Mouse (Mus musculus): ENCODE measurements around the gene Ubxn2a. TPM values are rescaled to one million over a fixed set of nuclear protein-coding genes. Genes with fewer than 3 reads are reported as not detected.

Gene Ubxn2a
- polyA plus RNA-seq, 1 experiment from 2014 or later = 25.8 TPM

DNA sequence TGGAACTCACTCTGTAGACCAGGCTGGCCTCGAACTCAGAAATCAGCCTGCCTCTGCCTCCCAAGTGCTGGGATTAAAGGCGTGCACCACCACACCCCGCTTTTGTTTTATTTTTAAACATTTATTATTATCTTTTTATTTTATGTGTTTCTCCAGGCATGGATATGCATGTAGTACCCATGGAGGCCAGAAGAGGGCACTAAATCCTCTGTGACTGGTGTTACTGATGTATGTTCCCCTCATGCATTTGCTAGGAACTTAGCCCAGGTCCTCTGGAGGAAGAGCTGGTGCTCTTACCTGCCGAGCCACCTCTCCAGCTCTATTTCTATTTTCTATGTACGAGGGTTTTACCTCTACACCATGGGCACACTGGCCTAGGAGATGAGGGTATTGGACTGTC lies 51.3 kb downstream of the Ubxn2a start:
- WGBS = 96% methylated on average over 5 of the region's 5 CpGs
- no peak overlapping the region for H3K4me2 ChIP-seq (replicated peaks)
- no peaks in the 10 kb centered on the region for H3K9me3 ChIP-seq
- peaks cover 7% of the 10 kb centered on the region for H3K4me1 ChIP-seq
- H3K27me3 ChIP-seq = no peaks in the 10 kb centered on the region
- H3K9ac ChIP-seq = no peak overlapping the region
- peaks cover 62% of the 10 kb centered on the region for H3K36me3 ChIP-seq
- no peak overlapping the region for H3K27ac ChIP-seq
- H3K4me3 ChIP-seq = no peak overlapping the region
- ATAC-seq (ENCODE audit: low FRiP score, low read depth) = no peak

DNA sequence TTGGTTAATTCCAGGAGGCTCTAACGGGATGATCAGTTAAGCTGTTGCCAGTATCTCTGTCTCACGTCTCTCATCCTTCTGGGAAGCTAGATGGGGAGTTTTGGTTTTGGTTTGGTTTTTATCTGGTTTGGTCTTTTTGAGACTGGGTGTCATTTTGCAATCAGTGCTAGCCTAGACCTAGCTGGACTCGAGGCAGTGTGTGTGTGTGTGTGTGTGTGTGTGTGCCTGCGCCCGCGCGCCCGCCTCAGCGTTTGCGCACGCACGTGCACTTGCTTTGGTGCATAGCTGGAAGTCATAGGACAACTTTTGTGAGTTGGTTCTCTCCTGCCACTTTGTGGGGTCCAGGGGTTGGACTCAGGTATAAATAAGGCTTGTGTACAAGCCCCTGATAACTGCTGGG lies 63.8 kb downstream of the Ubxn2a start:
- Histone ChIP-seq H3K4me3 (peak overlapping the region; percentile 70), H3K9me3 (no peaks in the 10 kb centered on the region), H3K27ac (peak overlapping the region; percentile 76; the same call in 1 of the 2 replicates), H3K27me3 (no peaks in the 10 kb centered on the region; the same call in 1 of the 2 replicates), H3K36me3 (no peaks in the 10 kb centered on the region), H3K4me2 (replicated peaks) (peak overlapping the region; percentile 76), H3K9ac (peak overlapping the region; percentile 73), H3K4me1 (peaks cover 27% of the 10 kb centered on the region)
- WGBS = 0% methylated on average over 12 of the region's 12 CpGs
- no peak for ATAC-seq (ENCODE audit: low FRiP score, low read depth)

GRCm38 (mm10) chr12:4842890-4843597 lies 64.5 kb downstream of the Ubxn2a start, which contains the start of gene Wdcp:
Wdcp (plus strand) TSS chr12:4843303.
- Histone ChIP-seq H3K4me3 (peak within 1 kb of the TSS; percentile 78), H3K36me3 (no peaks in the 10 kb centered on the region), H3K9me3 (no peaks in the 10 kb centered on the region), H3K27me3 (no peaks in the 10 kb centered on the region; the same call in 1 of the 2 replicates), H3K9ac (peak within 1 kb of the TSS; percentile 73), H3K27ac (peak within 1 kb of the TSS; percentile 76; the same call in 1 of the 2 replicates), H3K4me1 (peaks cover 27% of the 10 kb centered on the region), H3K4me2 (replicated peaks) (peak within 1 kb of the TSS; percentile 90)
- under 1% methylated on average over 30 of the region's 30 CpGs for WGBS
- peak; percentile 91 for ATAC-seq (ENCODE audit: low FRiP score, low read depth)

DNA sequence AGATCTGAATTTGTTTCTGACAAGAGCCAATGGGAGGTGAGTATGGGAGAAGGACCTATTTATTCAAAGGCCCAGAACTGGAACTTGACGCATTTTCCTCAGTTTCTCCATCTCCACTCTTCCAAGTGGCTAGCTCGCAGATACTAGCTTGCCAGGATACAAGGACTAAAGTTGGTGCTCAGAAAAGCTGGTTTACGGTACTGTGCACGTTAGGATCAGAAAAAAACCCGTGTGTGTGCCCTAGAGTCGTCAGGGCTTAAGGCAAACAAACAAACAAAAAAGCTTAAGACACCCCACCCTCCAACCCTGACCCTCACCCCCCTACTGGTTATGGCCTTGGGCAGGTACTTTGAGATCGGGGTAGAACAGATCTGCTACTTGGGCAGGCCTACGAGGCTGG lies 65.0 kb downstream of the Ubxn2a start:
- Histone ChIP-seq H3K27me3 (no peaks in the 10 kb centered on the region; the same call in 1 of the 2 replicates), H3K4me3 (no peak overlapping the region), H3K9ac (no peak overlapping the region), H3K36me3 (0 out of 2 replicates have a peak, but pooled peaks cover 2% of the 10 kb centered on the region), H3K4me1 (peaks cover 27% of the 10 kb centered on the region), H3K27ac (no peak overlapping the region), H3K9me3 (no peaks in the 10 kb centered on the region), H3K4me2 (replicated peaks) (0 out of 2 replicates have a peak overlapping the region, but pooled peaks have one; percentile 90)
- 88% methylated on average over 8 of the region's 8 CpGs for WGBS
- ATAC-seq (ENCODE audit: low FRiP score, low read depth) = no peak

DNA sequence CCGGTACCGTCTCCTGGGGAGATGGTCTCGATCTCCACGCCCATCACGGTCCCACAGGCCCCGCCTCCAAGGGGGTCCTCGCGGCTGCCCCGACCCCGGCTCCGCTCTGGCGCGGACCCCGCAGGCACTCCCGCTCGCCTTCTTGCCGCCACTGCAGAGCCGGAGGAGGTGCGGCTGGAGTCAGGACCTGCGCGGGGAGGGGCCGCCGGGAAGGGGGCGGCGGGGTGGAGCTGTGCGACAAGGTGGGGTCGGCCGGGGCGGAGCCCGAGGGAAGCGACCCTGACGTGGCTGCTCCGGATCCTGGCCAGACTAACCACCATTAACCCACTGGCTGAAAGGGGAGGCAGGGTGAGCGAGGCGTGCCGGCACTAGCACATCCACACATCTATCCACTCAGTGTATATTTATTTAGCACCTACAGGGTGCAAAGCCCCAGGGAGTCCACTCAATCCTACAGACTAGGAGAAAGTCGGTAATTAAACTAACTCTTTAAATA lies 66.1 kb downstream of the Ubxn2a start, which contains the start of gene Fkbp1b:
Gene Fkbp1b, minus strand, starts transcription at position 200 of the 496 bp plus-strand sequence.
- Histone ChIP-seq H3K4me3 (peak within 1 kb of the TSS; percentile 78), H3K36me3 (0 out of 2 replicates have a peak, but pooled peaks cover 9% of the 10 kb centered on the region), H3K9me3 (no peaks in the 10 kb centered on the region), H3K4me2 (replicated peaks) (peak within 1 kb of the TSS; percentile 90), H3K9ac (peak within 1 kb of the TSS; percentile 83), H3K27me3 (no peaks in the 10 kb centered on the region; the same call in 1 of the 2 replicates), H3K27ac (no peak within 1 kb of the TSS), H3K4me1 (peaks cover 27% of the 10 kb centered on the region)
- under 1% methylated on average over 31 of the region's 37 CpGs for WGBS
- ATAC-seq (ENCODE audit: low FRiP score, low read depth) = peak; percentile 74

GRCm38 (mm10) chr12:4840741-4841140 lies 66.8 kb downstream of the Ubxn2a start:
- 0 out of 2 replicates have a peak, but pooled peaks cover 9% of the 10 kb centered on the region for H3K36me3 ChIP-seq
- H3K27me3 ChIP-seq = no peaks in the 10 kb centered on the region; the same call in 1 of the 2 replicates
- ATAC-seq (ENCODE audit: low FRiP score, low read depth) = peak; percentile 4; the same call in 1 of the 2 replicates
- H3K4me1 ChIP-seq = peaks cover 27% of the 10 kb centered on the region
- H3K4me2 ChIP-seq (replicated peaks) = peak overlapping the region; percentile 90
- H3K27ac ChIP-seq = no peak overlapping the region
- H3K4me3 ChIP-seq = peak overlapping the region; percentile 78
- peak overlapping the region; percentile 83 for H3K9ac ChIP-seq
- no peaks in the 10 kb centered on the region for H3K9me3 ChIP-seq
- under 1% methylated on average over 11 of the region's 11 CpGs for WGBS

DNA sequence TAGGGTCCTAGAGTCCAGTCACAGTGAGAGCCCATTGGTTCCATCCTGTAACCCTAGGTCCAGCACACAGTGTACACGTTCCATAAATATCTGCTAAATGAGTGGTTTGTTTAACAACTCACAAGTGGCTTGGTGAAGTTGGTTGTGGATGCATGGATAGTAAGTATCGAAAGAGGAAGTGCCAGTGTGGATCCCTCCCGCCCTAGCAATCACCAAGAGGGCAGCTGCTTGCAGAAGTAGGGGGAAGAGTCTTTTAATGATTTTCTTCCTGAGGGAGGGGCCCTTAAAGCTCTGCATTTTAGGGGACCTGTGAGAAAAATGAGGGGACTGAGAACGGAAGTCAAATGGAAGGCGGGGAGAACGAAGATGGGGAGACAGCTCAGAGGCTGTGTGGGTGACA lies 67.5 kb downstream of the Ubxn2a start:
- Histone ChIP-seq H3K36me3 (0 out of 2 replicates have a peak, but pooled peaks cover 9% of the 10 kb centered on the region), H3K4me2 (replicated peaks) (peak overlapping the region; percentile 90), H3K9ac (no peak overlapping the region), H3K4me3 (peak overlapping the region; percentile 78), H3K27me3 (no peaks in the 10 kb centered on the region; the same call in 1 of the 2 replicates), H3K9me3 (no peaks in the 10 kb centered on the region), H3K4me1 (peaks cover 27% of the 10 kb centered on the region), H3K27ac (no peak overlapping the region)
- WGBS = 47% methylated on average over 6 of the region's 6 CpGs
- ATAC-seq (ENCODE audit: low FRiP score, low read depth) = no peak

DNA sequence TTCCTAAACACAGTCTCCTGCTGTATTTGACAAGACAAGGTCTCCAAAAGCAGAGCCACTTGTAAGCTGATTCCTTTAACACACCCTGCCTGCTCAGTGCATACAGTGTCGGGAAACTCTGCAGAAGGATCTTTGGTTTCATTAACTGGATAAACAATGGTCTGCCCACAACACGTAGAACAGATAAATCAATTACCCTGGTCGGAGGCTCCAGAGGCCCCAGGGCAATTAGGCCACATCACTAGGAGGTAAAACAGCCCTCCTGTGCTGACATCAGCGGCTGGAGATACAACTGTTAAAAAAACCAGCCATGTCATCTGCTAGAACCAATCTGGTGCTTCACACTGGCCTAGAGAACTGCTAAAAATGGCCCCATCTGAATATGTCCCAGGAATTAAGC lies 70.5 kb downstream of the Ubxn2a start:
- ATAC-seq (ENCODE audit: low FRiP score, low read depth) = no peak
- 13% methylated on average over 4 of the region's 4 CpGs for WGBS

More for the DNA sequence above, 70.5 kb downstream of the Ubxn2a start:
- no peak overlapping the region for H3K9ac ChIP-seq
- H3K9me3 ChIP-seq = no peaks in the 10 kb centered on the region
- H3K27me3 ChIP-seq = no peaks in the 10 kb centered on the region; the same call in 1 of the 2 replicates
- H3K36me3 ChIP-seq = peaks cover 20% of the 10 kb centered on the region
- no peak overlapping the region for H3K4me2 ChIP-seq (replicated peaks)
- H3K4me3 ChIP-seq = no peak overlapping the region
- H3K4me1 ChIP-seq = peaks cover 13% of the 10 kb centered on the region
- H3K27ac ChIP-seq = no peak overlapping the region

Other genes starting within 250 kb of the Ubxn2a start
- 0.59 and 0.64 TPM in 2 replicates for gene Fam228a, start 169.3 kb downstream of the Ubxn2a start, polyA plus RNA-seq (2015; fragmentation: Nextera tagmentation; extraction: Ambion mirVana)
- gene Pfn4, start 138.7 kb downstream of the Ubxn2a start, polyA plus RNA-seq (2015; fragmentation: Nextera tagmentation; extraction: Ambion mirVana) = 3.3 and 5.3 TPM in 2 replicates
- 4.8 and 5.6 TPM in 2 replicates for gene Fam228b, start 138.4 kb downstream of the Ubxn2a start, polyA plus RNA-seq (2015; fragmentation: Nextera tagmentation; extraction: Ambion mirVana)
- gene Sf3b6, start 90.2 kb downstream of the Ubxn2a start, polyA plus RNA-seq (2015; fragmentation: Nextera tagmentation; extraction: Ambion mirVana) = 220 and 232 TPM in 2 replicates
- gene Fkbp1b, start 66.1 kb downstream of the Ubxn2a start, polyA plus RNA-seq (2015; fragmentation: Nextera tagmentation; extraction: Ambion mirVana) = 14.0 and 14.8 TPM in 2 replicates
- gene Wdcp, start 64.4 kb downstream of the Ubxn2a start, polyA plus RNA-seq (2015; fragmentation: Nextera tagmentation; extraction: Ambion mirVana) = 21.5 and 26.5 TPM in 2 replicates
- gene Mfsd2b, start 33.3 kb downstream of the Ubxn2a start, polyA plus RNA-seq (2015; fragmentation: Nextera tagmentation; extraction: Ambion mirVana) = 1.6 and 2.3 TPM in 2 replicates
- gene Atad2b, start 9.6 kb upstream of the Ubxn2a start, polyA plus RNA-seq (2015; fragmentation: Nextera tagmentation; extraction: Ambion mirVana) = 11.3 and 11.8 TPM in 2 replicates

Measured in limb, embryonic 13.5 days (tissue).